Mouse (Mus musculus) liver, embryonic 11.5 days (tissue): ENCODE data around the gene Srp72. TPM values are rescaled to one million over a fixed set of nuclear protein-coding genes. Genes with fewer than 3 reads are reported as not detected.

Experiments
- ATAC-seq: fragments of 200-750 bp; cut with Nextera tagmentation; replicated peaks from 2 replicates; pipeline ENCODE4 v1.8.0; 2017; ENCODE audit warnings: moderate number of reproducible peaks, mild to moderate bottlenecking, moderate TSS enrichment, moderate library complexity; ENCODE audit not compliant: low FRiP score
- DNase-seq: peaks from one replicate; pipeline ENCODE4 v3.0.0-alpha.2; 2017; ENCODE audit warnings: low spot score
- H3K27ac ChIP-seq: fragments of 300-500 bp; sonication (generic); 2 replicates; pipeline ENCODE4 v1.5.1; 2014; ENCODE audit warnings: mild to moderate bottlenecking, low read depth, low read length, control low read depth
- H3K27me3 ChIP-seq: fragments of 300-500 bp; sonication (generic); replicated peaks from 2 replicates; pipeline ENCODE4 v1.6.1; 2014; ENCODE audit warnings: low read length, mixed read lengths; ENCODE audit not compliant: control insufficient read depth, insufficient read depth
- H3K36me3 ChIP-seq: fragments of 300-500 bp; sonication (generic); 2 replicates; pipeline ENCODE4 v1.6.1; 2014; ENCODE audit warnings: mild to moderate bottlenecking, low read length, moderate library complexity, mixed read lengths; ENCODE audit not compliant: control insufficient read depth, insufficient read depth
- H3K4me1 ChIP-seq: fragments of 300-500 bp; sonication (generic); replicated peaks from 2 replicates; pipeline ENCODE4 v1.6.1; 2014; ENCODE audit warnings: low read length, mixed read lengths; ENCODE audit not compliant: control insufficient read depth, insufficient read depth
- H3K4me2 ChIP-seq: fragments of 300-500 bp; sonication (generic); 2 replicates; pipeline ENCODE4 v1.6.1; 2014; ENCODE audit warnings: mild to moderate bottlenecking, control low read depth, moderate library complexity
- H3K4me3 ChIP-seq: fragments of 300-500 bp; sonication (generic); 2 replicates; pipeline ENCODE4 v1.5.1; 2014; ENCODE audit warnings: low read depth, low read length, control low read depth
- H3K9ac ChIP-seq: fragments of 300-500 bp; sonication (generic); 2 replicates; pipeline ENCODE4 v1.6.1; 2014; ENCODE audit warnings: low read depth, low read length, control low read depth
- H3K9me3 ChIP-seq: fragments of 300-500 bp; sonication (generic); 2 replicates; pipeline ENCODE4 v1.6.1; 2016; ENCODE audit warnings: low read length, inconsistent platforms, mixed read lengths; ENCODE audit not compliant: control insufficient read depth
- WGBS: fragments of 180-500 bp; shearing (Covaris S2); extraction: QIAGEN DNeasy Blood & Tissue Kit; methylation state at CpG from one replicate; pipeline ENCODE4 v1.1.7; 2014; 5-methylcytosine and 5-hydroxymethylcytosine counted together
- polyA plus RNA-seq: library from polyadenylated mRNA; unstranded; fragments of >200 nt; fragmentation: Nextera tagmentation; extraction: Ambion mirVana; gene quantifications from 2 replicates; pipeline ENCODE4 v1.2.1, GENCODE M21; 2014

Srp72 gene
- polyA plus RNA-seq, 1 experiment from 2014 or later, result 90.0 TPM

- Histone ChIP-seq H3K4me2 (no peak overlapping the region), H3K27ac (no peak overlapping the region)
Measured at GRCm38 (mm10) chr5:76947142-76947541, 27.3 kb upstream of the Srp72 start.

GRCm38 (mm10) chr5:76947758-76948157 lies 26.7 kb upstream of the Srp72 start:
- peaks cover 10% of the 10 kb centered on the region; the same call in 1 of the 2 replicates for H3K36me3 ChIP-seq
- no peak overlapping the region for H3K4me3 ChIP-seq
- no peak overlapping the region for H3K9ac ChIP-seq
- H3K4me2 ChIP-seq, result peak overlapping the region; percentile 32
- H3K27ac ChIP-seq, result no peak overlapping the region
- ATAC-seq (no peak), DNase-seq (no peak)
- H3K27me3 ChIP-seq, result no peaks in the 10 kb centered on the region
- 89% methylated on average over 4 of the region's 4 CpGs for WGBS
- H3K9me3 ChIP-seq, result no peaks in the 10 kb centered on the region
- peaks cover 17% of the 10 kb centered on the region for H3K4me1 ChIP-seq

More at GRCm38 (mm10) chr5:76947142-76947541, 27.3 kb upstream of the Srp72 start:
- Histone ChIP-seq H3K9ac (no peak overlapping the region), H3K9me3 (no peaks in the 10 kb centered on the region), H3K36me3 (peaks cover 13% of the 10 kb centered on the region; the same call in 1 of the 2 replicates), H3K4me3 (no peak overlapping the region), H3K27me3 (no peaks in the 10 kb centered on the region), H3K4me1 (peaks cover 14% of the 10 kb centered on the region)
- no peak for ATAC-seq
- DNase-seq, result no peak
- 71% methylated on average over 4 of the region's 4 CpGs for WGBS

GRCm38 (mm10) chr5:76950343-76951105 lies 24.0 kb upstream of the Srp72 start:
- Histone ChIP-seq H3K4me2 (peak overlapping the region; percentile 73), H3K9ac (peak overlapping the region; percentile 90), H3K4me3 (peak overlapping the region; percentile 84), H3K9me3 (no peaks in the 10 kb centered on the region), H3K36me3 (peaks cover 10% of the 10 kb centered on the region; the same call in 1 of the 2 replicates), H3K27me3 (no peaks in the 10 kb centered on the region), H3K27ac (peak overlapping the region; percentile 82), H3K4me1 (peaks cover 30% of the 10 kb centered on the region)
- WGBS, result 0% methylated on average over 24 of the region's 24 CpGs
- peak; percentile 8 for ATAC-seq
- DNase-seq, result no peak

GRCm38 (mm10) chr5:76951106-76952027 lies 23.1 kb upstream of the Srp72 start, which contains the start of the genes Paics and Ppat:
Paics (plus strand) TSS chr5:76951307.
Ppat (minus strand) TSS chr5:76951578.
- peak within 1 kb of the TSS; percentile 82 for H3K27ac ChIP-seq
- DNase-seq, result peak; percentile 99
- peak; percentile 93 for ATAC-seq
- peaks cover 11% of the 10 kb centered on the region; the same call in 1 of the 2 replicates for H3K36me3 ChIP-seq
- H3K4me1 ChIP-seq, result peaks cover 30% of the 10 kb centered on the region
- H3K4me3 ChIP-seq, result peak within 1 kb of the TSS; percentile 84
- H3K9me3 ChIP-seq, result no peaks in the 10 kb centered on the region
- H3K9ac ChIP-seq, result peak within 1 kb of the TSS; percentile 91
- under 1% methylated on average over 81 of the region's 81 CpGs for WGBS
- H3K4me2 ChIP-seq, result peak within 1 kb of the TSS; percentile 73
- H3K27me3 ChIP-seq, result no peaks in the 10 kb centered on the region

GRCm38 (mm10) chr5:76952112-76953040 lies 22.1 kb upstream of the Srp72 start:
- no peak for ATAC-seq
- no peaks in the 10 kb centered on the region for H3K9me3 ChIP-seq
- H3K27me3 ChIP-seq, result no peaks in the 10 kb centered on the region
- H3K4me3 ChIP-seq, result peak overlapping the region; percentile 84
- no peak for DNase-seq
- H3K36me3 ChIP-seq, result peaks cover 17% of the 10 kb centered on the region
- H3K27ac ChIP-seq, result peak overlapping the region; percentile 82; the same call in 1 of the 2 replicates
- WGBS, result 9% methylated on average over 7 of the region's 7 CpGs
- peak overlapping the region; percentile 91 for H3K9ac ChIP-seq
- H3K4me1 ChIP-seq, result peaks cover 30% of the 10 kb centered on the region
- H3K4me2 ChIP-seq, result peak overlapping the region; percentile 73

- Histone ChIP-seq H3K27me3 (no peaks in the 10 kb centered on the region), H3K36me3 (peaks cover 28% of the 10 kb centered on the region), H3K4me1 (peaks cover 19% of the 10 kb centered on the region), H3K4me2 (peak overlapping the region; percentile 73), H3K4me3 (0 out of 2 replicates have a peak overlapping the region, but pooled peaks have one; percentile 17), H3K27ac (no peak overlapping the region), H3K9ac (peak overlapping the region; percentile 18; the same call in 1 of the 2 replicates), H3K9me3 (no peaks in the 10 kb centered on the region)
- 82% methylated on average over 3 of the region's 3 CpGs for WGBS
- no peak for DNase-seq
- no peak for ATAC-seq
Measured at GRCm38 (mm10) chr5:76953794-76954193, 20.7 kb upstream of the Srp72 start.

- H3K4me1 ChIP-seq, result peaks cover 19% of the 10 kb centered on the region
- peak overlapping the region; percentile 73 for H3K4me2 ChIP-seq
- H3K9me3 ChIP-seq, result no peaks in the 10 kb centered on the region
- DNase-seq, result no peak
- H3K36me3 ChIP-seq, result peaks cover 31% of the 10 kb centered on the region
- H3K4me3 ChIP-seq, result 0 out of 2 replicates have a peak overlapping the region, but pooled peaks have one; percentile 17
- WGBS, result 73% methylated on average over 6 of the region's 6 CpGs
- H3K27me3 ChIP-seq, result no peaks in the 10 kb centered on the region
- no peak for ATAC-seq
- H3K27ac ChIP-seq, result no peak overlapping the region
- 0 out of 2 replicates have a peak overlapping the region, but pooled peaks have one; percentile 18 for H3K9ac ChIP-seq
Measured at GRCm38 (mm10) chr5:76954271-76954900, 20.1 kb upstream of the Srp72 start.
